In the genomic region with DNA sequence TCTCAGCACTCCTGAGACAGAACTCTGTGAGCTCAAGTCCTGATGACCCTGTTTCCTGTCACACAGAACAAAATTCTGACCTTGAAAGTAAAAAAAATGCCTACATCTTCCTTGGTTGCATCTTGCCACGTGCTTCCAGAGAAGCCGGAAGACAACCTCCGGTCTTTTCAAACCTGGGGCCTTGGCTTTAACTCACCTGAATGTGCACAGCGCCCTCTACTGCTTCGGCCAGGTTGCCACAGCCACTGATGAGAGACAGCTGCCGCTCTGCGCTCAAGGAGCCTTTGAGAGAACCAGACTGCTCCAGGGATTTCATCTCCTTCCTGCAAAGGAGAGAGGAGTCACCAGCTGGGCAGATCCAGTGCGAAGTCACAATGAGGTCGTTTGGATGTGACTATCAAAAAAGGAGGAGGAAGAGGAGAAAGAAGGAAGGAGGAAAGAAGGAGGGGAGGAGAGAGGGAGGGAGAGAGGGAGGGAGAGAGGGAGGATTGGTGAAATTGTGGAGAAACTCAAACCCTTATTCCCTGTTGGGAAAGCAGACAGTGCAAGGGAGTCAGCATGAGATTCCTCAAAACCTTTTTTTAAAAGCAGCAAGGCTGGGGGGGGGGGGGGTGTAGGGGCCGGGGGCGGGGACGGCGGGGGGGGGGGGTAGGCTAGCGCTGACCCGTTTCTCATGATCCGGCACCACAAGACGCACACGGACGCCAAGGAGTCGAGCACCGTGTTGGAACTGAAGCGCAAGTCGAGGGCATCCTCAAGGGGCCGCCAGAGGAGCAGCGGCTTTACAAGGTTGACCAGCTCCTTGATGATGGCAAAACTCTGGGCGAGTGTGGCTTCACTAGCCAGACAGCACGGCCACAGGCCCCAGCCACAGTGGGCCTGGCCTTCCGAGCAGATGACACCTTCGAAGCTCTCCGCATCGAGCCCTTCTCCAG, we compare ENCODE assay signal across 7 mouse cellular contexts. TPM values are rescaled to one million over a fixed set of nuclear protein-coding genes. Genes with fewer than 3 reads are reported as not detected.
DNase-seq lines count a peak whose midpoint lies in the region; ATAC-seq and TF ChIP-seq lines count a peak whose summit lies in the region.

No protein-coding gene starts in this region.

- 23% methylated on average over 26 of the region's 31 CpGs for WGBS in intestine, embryonic 15.5 days
- 10% methylated on average over 27 of the region's 31 CpGs for WGBS in midbrain, embryonic 11.5 days
- 56% methylated on average over 26 of the region's 31 CpGs for WGBS in spleen, adult 2 months

- no peaks in the 10 kb centered on the region for H3K36me3 ChIP-seq in intestine, embryonic 15.5 days
- no peaks in the 10 kb centered on the region for H3K36me3 ChIP-seq in midbrain, embryonic 11.5 days (ENCODE audit: control insufficient read depth, insufficient read depth, low read length)
- no peaks in the 10 kb centered on the region for H3K36me3 ChIP-seq in spleen, adult 2 months (ENCODE audit: control insufficient read depth, insufficient read depth, low read length)

- no peaks in the 10 kb centered on the region for H3K9me3 ChIP-seq in intestine, embryonic 15.5 days
- H3K9me3 ChIP-seq in midbrain, embryonic 11.5 days (ENCODE audit: control insufficient read depth, low read length), result no peaks in the 10 kb centered on the region

- no peaks in the 10 kb centered on the region for H3K27me3 ChIP-seq in intestine, embryonic 15.5 days (replicated peaks)
- H3K27me3 ChIP-seq in midbrain, embryonic 11.5 days (ENCODE audit: control insufficient read depth, insufficient read depth, low read length), result no peaks in the 10 kb centered on the region
- H3K27me3 ChIP-seq in spleen, adult 2 months (ENCODE audit: control insufficient read depth, insufficient read depth, low read length), result no peaks in the 10 kb centered on the region

- peak overlapping the region; percentile 14; the same call in 1 of the 2 replicates for H3K4me2 ChIP-seq in intestine, embryonic 15.5 days (replicated peaks)
- peak overlapping the region; percentile 27; the same call in 1 of the 2 replicates for H3K4me2 ChIP-seq in midbrain, embryonic 11.5 days

- H3K4me3 ChIP-seq in intestine, embryonic 15.5 days (replicated peaks), result no peak overlapping the region
- H3K4me3 ChIP-seq in midbrain, embryonic 11.5 days (ENCODE audit: low read depth, low read length), result no peak overlapping the region
- no peak overlapping the region for H3K4me3 ChIP-seq in spleen, adult 2 months (ENCODE audit: extremely low read depth, insufficient read depth, insufficient read length)

- H3K9ac ChIP-seq in intestine, embryonic 15.5 days, result no peak overlapping the region
- 0 out of 2 replicates have a peak overlapping the region, but pooled peaks have one; percentile 9 for H3K9ac ChIP-seq in midbrain, embryonic 11.5 days (ENCODE audit: low read length)

- DNase-seq in adrenal gland, adult 18-20 months (ENCODE audit: low spot score in 2 of 2), result peak; percentile 73 to 76
- peak; percentile 96 for DNase-seq in embryo, embryonic 10 days (ENCODE audit: low spot score)
- DNase-seq in gastrocnemius, postnatal 14 days, result peak; percentile 70
- peak; percentile 49 to 86 for DNase-seq in left cerebral cortex, postnatal 10 days (ENCODE audit: extremely low spot score in 1 of 2, low spot score in 2 of 2)
- peak; percentile 97 for DNase-seq in midbrain, embryonic 11.5 days (ENCODE audit: low spot score, missing footprints)
- peak in 1 of 2 experiments; percentile 30 for DNase-seq in spleen, adult 2 months (ENCODE audit: low read depth in 1 of 2, low spot score in 2 of 2)

- no peak for TF ChIP-seq POLR2A in spleen, adult 2 months (IDR thresholded peaks at IDR 0.05; ENCODE audit: low read depth, low read length)

- intact Hi-C loops in gastrocnemius, postnatal 14 days (cut with DNase I; ENCODE audit: low total_unique reads), result loop anchor here (2.0 kb wide), 1 partner anchor 252 kb away; no protein-coding TSS in a partner anchor
- intact Hi-C loops in left cerebral cortex, postnatal 10 days (cut with DNase I), result loop anchor here (2.0 kb wide), 1 partner anchor 252 kb away; no protein-coding TSS in a partner anchor

- H3K27ac ChIP-seq in intestine, embryonic 15.5 days, result no peak overlapping the region
- H3K27ac ChIP-seq in midbrain, embryonic 11.5 days (ENCODE audit: low read depth, low read length), result no peak overlapping the region
- H3K27ac ChIP-seq in spleen, adult 2 months (ENCODE audit: insufficient read depth, low read length), result no peak overlapping the region

- peak; percentile 56; the same call in 1 of the 2 replicates for ATAC-seq in intestine, embryonic 15.5 days
- ATAC-seq in midbrain, embryonic 11.5 days (ENCODE audit: low FRiP score), result peak; percentile 57; the same call in 1 of the 2 replicates

- TF ChIP-seq CTCF in spleen, adult 2 months (IDR thresholded peaks at IDR 0.05; ENCODE audit: extremely low read depth, insufficient read depth, insufficient read length, insufficient replicate concordance), result peak; percentile 45; the same call in 1 of the 2 replicates

- peaks cover 9% of the 10 kb centered on the region; the same call in 1 of the 2 replicates for H3K4me1 ChIP-seq in intestine, embryonic 15.5 days (replicated peaks)
- no peaks in the 10 kb centered on the region for H3K4me1 ChIP-seq in midbrain, embryonic 11.5 days (ENCODE audit: control insufficient read depth, insufficient read depth, low read length)
- no peaks in the 10 kb centered on the region for H3K4me1 ChIP-seq in spleen, adult 2 months (ENCODE audit: control insufficient read depth, insufficient read depth, insufficient read length)

RNA-seq across cellular contexts. Expression of gene Cryl1, which starts 35.3 kb away (rescaled TPM):
- 10 to 100 TPM; 13.0 to 13.5 TPM for total RNA-seq in adrenal gland, adult 18-20 months (2021)
- total RNA-seq in gastrocnemius, postnatal 14 days (2021), result 1 to 10 TPM; 3.8 to 4.7 TPM
- 91.6 and 103 TPM in 2 replicates for polyA plus RNA-seq in intestine, embryonic 15.5 days (2015; fragmentation: Nextera tagmentation; extraction: Ambion mirVana)
- total RNA-seq in left cerebral cortex, postnatal 10 days (2021), result 10 to 100 TPM; 24.1 to 25.8 TPM
- 8.2 and 9.2 TPM in 2 replicates for polyA plus RNA-seq in midbrain, embryonic 11.5 days (2014; fragmentation: Nextera tagmentation; extraction: Ambion mirVana)
- 14.7 and 14.9 TPM in 2 replicates for polyA plus RNA-seq in spleen, adult 2 months (2012; rRNA removed)
